13 mouse cellular contexts compared by ENCODE assay signal in the genomic region with DNA sequence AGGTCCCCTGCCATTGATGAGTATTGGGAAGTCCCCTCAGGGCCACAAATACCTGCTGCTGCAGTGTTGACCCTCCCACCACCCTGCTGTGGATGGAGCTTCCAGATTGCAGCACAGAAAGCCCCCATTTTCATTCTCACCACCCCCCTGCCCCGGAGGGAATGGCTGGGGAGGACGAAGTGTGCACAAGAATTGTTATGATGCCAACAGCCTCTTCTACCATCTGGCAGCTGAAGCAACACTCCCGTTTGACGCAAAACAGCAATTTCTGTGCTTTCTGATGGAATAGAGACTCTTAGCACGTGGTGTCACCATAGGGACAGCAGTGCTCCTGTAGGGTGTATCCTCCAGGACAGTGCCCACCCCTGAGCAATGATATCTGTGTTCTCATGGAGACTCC.
DNase-seq lines count a peak whose midpoint lies in the region; ATAC-seq and TF ChIP-seq lines count a peak whose summit lies in the region.
"Had no signal": no experiment of that assay in that cellular context is flagged by ENCODE, and none has a peak within 500 bp of the region (broad histone marks: within the 10 kb centered on the region; RNA-seq: fewer than 3 reads in every experiment).

No protein-coding gene starts in this region.

- H3K9me3 ChIP-seq in hindbrain, postnatal 0 days (ENCODE audit: low read length) = no peaks in the 10 kb centered on the region
- H3K9me3 ChIP-seq in hindbrain, embryonic 10.5 days = 0 out of 2 replicates have a peak, but pooled peaks cover 3% of the 10 kb centered on the region

- 0 out of 2 replicates have a peak, but pooled peaks cover 7% of the 10 kb centered on the region for H3K4me1 ChIP-seq in hindbrain, postnatal 0 days (ENCODE audit: insufficient read depth, low read length)
- H3K4me1 ChIP-seq in hindbrain, embryonic 10.5 days (replicated peaks) = no peaks in the 10 kb centered on the region

- no peak overlapping the region for H3K9ac ChIP-seq in hindbrain, postnatal 0 days (replicated peaks; ENCODE audit: low read length)
- H3K9ac ChIP-seq: limb, embryonic 12.5 days had no signal

- H3K4me2 ChIP-seq in hindbrain, postnatal 0 days (ENCODE audit: low read depth, low read length) = no peak overlapping the region
- H3K4me2 ChIP-seq: limb, embryonic 12.5 days had no signal

- peak; percentile 40 for DNase-seq in hindbrain, postnatal 0 days (ENCODE audit: low spot score)
- no peak for DNase-seq in hindbrain, embryonic 10.5 days (ENCODE audit: low spot score)
- peak; percentile 61 to 70 for DNase-seq in layer of hippocampus, adult 8-10 months (ENCODE audit: low spot score in 2 of 2)
- DNase-seq in left cerebral cortex, postnatal 14 days (ENCODE audit: low spot score in 2 of 2) = peak; percentile 58 to 82
- no peak for DNase-seq in thymus, postnatal 14 days
- DNase-seq in gastrocnemius, postnatal 36 days = no peak
- no peak for DNase-seq in spleen, postnatal 10 days (ENCODE audit: low spot score in 2 of 2)
- DNase-seq in heart, postnatal 10 days = no peak
- DNase-seq: heart, adult 18-20 months; kidney, adult 9 months; lung, adult 2 months; thymus, postnatal 25 days had no signal

- peak overlapping the region; percentile 32; the same call in 1 of the 2 replicates for H3K27ac ChIP-seq in hindbrain, postnatal 0 days
- no peak overlapping the region for H3K27ac ChIP-seq in hindbrain, embryonic 10.5 days
- H3K27ac ChIP-seq: limb, embryonic 12.5 days had no signal

- intact Hi-C loops in left cerebral cortex, postnatal 14 days (cut with DNase I) = no loop called here
- intact Hi-C loops in gastrocnemius, postnatal 36 days (cut with DNase I) = no loop called here
- intact Hi-C loops in heart, postnatal 10 days (cut with DNase I) = no loop called here

- no peaks in the 10 kb centered on the region for H3K27me3 ChIP-seq in hindbrain, postnatal 0 days (ENCODE audit: insufficient read depth, low read length)
- H3K27me3 ChIP-seq in hindbrain, embryonic 10.5 days (ENCODE audit: insufficient read depth, poor library complexity, severe bottlenecking) = no peaks in the 10 kb centered on the region
- H3K27me3 ChIP-seq: limb, embryonic 12.5 days had no signal

- 46% methylated on average over 5 of the region's 5 CpGs for WGBS in hindbrain, postnatal 0 days
- WGBS in hindbrain, embryonic 10.5 days = 81% methylated on average over 5 of the region's 5 CpGs

- TF ChIP-seq CTCF in hindbrain, postnatal 0 days (IDR thresholded peaks at IDR 0.05; ENCODE audit: low read depth) = no peak

- ATAC-seq in hindbrain, postnatal 0 days = peak; percentile 53; the same call in 1 of the 2 replicates

- H3K4me3 ChIP-seq in hindbrain, postnatal 0 days (ENCODE audit: low read length) = no peak overlapping the region
- no peak overlapping the region for H3K4me3 ChIP-seq in hindbrain, embryonic 10.5 days
- H3K4me3 ChIP-seq: limb, embryonic 12.5 days had no signal

- H3K36me3 ChIP-seq in hindbrain, postnatal 0 days (ENCODE audit: insufficient read depth, low read length) = no peaks in the 10 kb centered on the region
- H3K36me3 ChIP-seq in hindbrain, embryonic 10.5 days = no peaks in the 10 kb centered on the region
- H3K36me3 ChIP-seq: limb, embryonic 12.5 days had no signal

Comparison
In these comparisons a context has a peak if more than half of its experiments do, and no peak if none do; other contexts are left out.
1. DNase-seq: peak in hindbrain, postnatal 0 days (single experiment), layer of hippocampus, adult 8-10 months (2 of 2) and left cerebral cortex, postnatal 14 days (2 of 2); none in hindbrain, embryonic 10.5 days (single experiment), thymus, postnatal 14 days (single experiment), gastrocnemius, postnatal 36 days (0 of 2), spleen, postnatal 10 days (0 of 2) and heart, postnatal 10 days (0 of 2).